Mouse (Mus musculus) ovary, postnatal 10 days (tissue): ENCODE results near the gene Mesp1.

Experiments used
- DNase-seq: peaks from one replicate; pipeline ENCODE4 v3.0.0; 2022; ENCODE audit warnings: low spot score

Gene Mesp1

DNA sequence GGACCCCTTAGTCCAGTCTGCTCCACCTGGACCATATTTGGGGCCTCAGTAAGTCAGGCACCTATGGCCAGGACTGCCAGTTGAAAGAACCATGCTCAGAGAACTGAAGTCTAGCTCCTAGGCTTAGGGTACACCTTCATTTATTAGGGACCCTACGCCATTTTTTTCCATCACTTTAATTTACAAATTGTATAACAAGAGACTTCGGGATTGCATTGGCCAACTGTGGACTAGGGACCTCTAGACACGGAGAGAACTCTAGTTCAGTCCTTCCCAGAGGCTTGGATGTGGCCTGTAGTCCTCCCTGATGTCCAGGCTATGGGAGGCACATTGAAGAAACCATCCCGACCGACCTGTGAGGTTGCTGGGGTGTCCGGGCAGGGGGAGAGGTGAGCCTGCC, at the start of gene Mesp1:
Mesp1 (minus strand) TSS at position 101 of the 400 bp plus-strand sequence.
- no peak for DNase-seq

DNA sequence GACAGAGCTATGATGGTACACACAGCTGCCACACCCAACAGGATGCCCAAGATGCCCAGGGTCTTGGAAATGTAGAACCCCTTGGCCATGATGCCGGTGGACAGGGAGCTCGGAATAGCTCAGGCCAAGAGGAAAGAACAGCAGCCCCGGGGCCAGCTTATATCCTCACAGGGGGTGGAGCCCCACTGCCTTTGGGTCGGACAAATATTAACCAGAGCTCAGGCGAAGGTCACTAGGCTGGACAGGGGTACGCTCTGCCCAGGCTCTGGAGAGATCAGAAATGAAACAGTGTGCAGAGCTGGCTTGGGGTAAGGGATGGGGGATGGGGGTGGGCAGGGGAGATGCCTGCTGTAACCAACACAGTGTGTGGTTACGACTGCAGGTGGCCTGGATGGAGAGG, 48.6 kb upstream of the Mesp1 start:
- DNase-seq: no peak

DNA sequence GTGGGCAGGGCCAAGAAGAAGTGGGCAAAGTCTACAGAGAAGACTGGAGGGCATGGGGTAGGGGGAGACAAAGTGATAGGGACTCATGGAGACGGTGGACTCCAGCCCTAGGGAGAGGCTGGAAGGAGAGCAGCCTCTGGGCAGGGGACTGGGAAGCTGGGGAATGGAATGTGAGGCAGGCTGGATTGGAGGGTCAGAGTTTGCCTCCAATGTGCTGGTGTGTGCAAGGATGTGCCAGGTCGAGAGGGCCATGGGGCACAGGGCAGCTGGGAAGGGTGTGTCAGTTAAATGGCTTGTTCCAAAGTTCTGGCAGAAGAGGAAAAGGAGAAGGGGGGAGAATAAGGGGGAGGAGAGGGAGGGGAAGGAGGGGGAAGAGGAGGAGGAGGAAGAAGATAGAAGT, 43.7 kb upstream of the Mesp1 start:
- DNase-seq: no peak

DNA sequence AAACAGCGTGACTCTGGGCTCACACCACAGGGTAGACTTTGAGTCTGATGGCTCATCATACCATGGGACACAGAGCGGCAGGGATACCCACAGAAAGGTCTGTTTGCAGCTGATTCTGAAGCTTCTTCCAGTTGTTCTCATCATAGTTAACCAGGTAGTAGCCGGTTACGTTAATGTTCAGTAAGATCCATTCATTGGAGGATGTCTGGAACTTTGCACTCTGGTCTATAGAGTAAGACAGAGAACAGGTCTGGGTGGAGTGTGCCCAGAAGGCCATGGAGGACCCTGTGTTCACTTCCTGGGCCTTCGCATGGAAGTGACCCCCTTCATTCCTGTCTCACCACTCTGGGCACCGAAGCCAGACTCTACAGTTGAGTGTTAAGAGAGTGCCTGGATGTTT, 41.6 kb upstream of the Mesp1 start:
- DNase-seq: no peak

DNA sequence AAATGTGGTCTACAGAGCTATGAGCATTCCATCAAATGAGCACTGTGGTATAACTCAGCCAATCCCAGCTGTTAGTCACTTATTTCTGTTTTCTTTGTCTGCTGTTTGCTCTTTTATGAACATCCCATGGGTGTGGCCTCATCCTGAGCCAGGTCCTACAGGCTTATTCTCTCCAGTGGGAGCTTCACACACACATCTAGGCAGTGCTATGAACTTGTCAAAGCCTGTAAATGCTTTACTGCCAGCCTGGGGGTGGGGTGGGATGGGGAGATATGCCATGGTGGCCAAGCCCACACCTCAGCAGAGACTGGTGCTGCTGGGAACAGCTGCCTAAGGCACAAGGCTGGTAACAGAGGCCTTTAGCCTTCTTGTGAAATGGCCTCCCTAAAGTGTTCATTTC, 39.4 kb upstream of the Mesp1 start:
- DNase-seq: no peak

DNA sequence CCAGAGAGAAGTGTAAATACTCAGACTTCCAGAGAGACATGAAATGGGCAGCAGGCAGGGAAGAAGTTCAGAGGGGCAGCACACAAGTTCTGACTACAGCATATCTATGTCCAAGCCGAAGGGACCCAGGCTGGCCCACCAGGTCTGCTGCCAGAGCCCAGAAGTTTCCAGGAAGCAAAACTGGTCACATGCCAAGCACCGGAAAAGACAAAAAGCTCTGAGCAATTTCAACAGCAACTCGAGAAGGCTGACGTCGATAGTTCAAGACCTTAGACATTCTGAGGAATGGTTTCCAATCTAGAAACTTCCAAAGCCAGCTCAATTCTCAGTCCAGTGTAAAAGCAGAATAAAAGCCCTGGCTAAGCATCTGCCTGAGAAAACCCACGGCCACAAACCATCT, 38.0 kb upstream of the Mesp1 start:
- no peak for DNase-seq

DNA sequence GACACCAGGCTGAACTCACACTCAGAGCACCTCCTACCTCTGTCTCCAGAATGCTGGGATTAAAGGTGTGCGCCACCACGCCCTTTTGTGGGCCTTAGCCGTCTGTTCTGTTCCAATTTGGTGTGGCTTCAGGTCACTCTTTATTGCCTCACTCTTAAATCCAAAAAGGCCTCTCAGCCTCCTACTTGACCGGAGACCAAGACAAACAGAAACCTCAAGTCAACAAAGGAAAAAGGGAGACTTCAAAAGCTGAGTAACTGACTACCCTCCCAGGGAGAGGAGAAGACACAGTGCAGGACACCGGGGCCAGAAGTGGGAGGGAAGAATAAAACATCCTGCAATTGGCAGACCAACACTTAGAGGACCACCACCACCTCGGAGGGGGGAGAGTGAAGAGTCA, 37.6 kb upstream of the Mesp1 start:
- DNase-seq: no peak

DNA sequence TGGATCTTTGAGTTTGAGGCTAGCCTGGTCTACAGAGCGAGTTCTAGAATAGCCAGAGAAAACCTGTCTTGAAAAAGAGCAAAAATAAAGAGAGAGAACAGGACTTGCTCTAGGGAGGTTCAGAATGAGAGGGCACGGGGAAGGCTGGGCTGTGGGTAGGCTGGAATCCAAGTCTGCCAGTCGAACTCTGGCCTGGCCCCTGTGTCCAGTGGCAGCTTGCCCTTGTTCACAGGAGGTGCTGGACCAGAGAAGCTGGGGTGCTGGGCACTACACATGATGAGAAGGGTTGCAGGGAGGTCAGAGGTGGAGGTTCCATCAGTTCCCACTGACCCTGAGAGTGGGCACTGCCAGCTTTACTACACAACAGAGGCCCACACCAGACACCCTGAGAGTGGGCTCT, 34.8 kb upstream of the Mesp1 start:
- DNase-seq: no peak

DNA sequence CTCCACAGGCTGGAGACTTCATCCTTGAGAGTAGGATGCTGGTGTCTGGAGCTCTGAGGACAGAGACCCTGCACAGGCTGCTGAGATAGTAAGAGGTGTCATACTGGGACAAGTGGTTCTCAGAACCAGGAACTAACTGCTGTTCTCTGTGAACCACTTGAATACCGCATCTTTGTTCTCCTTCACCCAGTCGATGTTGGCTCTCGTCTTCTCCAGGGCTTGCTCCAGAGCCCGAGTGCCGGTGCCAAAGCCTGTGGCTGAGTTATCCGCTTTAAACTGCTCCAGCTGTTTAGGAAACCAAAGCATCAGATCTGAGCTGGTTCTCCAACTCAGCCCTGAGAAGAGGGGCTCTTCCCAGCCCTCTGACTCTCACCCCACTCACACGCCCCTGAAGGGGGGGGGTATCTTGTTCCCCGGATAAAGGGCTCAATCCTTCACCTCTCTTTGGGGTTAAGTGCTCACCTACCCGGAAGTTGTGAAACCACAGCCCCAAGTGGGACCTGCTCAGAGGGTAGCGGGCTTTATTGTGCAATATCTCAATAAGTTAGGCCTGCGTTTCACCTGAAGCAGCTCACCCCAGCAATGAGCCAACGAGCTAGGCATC, 28.6 kb upstream of the Mesp1 start:
- DNase-seq: no peak

DNA sequence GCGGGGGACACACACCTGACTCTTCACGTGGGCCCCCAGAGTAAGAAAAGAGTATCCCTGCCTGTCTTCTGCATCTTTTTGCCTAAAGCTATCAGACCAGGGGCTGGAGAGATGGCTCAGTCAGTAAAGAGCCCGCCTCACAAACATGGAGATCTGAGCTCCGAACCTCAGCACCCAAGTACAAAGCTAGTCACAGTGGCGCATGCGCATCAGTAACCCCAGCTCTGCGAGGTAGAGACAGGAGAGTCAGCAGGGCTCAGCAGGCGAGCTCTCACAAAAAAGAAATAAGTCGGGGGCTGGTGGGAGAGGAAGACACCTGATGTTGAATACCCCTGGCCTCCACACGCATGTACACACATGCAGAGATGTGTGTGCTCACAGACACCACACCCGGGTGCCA, 26.4 kb upstream of the Mesp1 start:
- DNase-seq: no peak

DNA sequence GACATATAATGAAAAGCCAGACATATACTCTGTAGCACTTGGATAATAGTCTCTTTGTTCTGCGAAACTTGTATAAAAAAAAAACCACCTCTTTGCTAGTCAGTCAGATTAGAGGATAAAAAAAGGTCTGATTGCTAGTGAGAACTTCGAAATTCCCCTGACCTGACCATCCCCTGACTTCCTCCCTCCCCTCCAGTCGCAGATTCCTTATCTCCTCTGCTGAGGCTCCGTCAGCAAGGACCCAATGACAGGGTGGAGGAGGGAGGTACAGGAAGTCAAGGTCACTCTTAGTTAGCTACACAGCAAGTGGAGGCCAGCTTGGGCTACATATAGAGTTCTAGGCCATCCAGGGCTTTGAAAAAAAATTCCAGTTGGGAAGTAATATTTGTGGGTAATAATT, 25.9 kb upstream of the Mesp1 start:
- no peak for DNase-seq

DNA sequence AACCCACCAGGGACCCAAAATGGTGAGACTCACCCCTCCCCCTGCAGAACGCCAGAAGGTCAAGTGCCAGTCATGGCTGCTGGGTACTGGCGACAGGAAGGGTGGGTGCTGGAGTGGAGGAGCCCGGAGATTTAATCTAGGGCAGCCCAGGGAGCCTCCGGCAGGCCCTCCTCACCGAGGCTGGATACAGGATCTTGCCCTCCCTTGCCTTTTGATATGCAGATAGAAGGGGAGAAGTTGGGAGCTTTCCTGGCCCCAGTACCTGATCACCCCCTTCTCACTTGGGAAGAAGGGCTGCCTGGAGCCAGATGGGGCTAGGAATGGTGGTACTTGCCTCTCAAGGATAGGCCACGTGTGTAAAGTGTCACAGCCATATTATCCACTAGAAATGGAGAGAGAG, 24.7 kb upstream of the Mesp1 start:
- no peak for DNase-seq

DNA sequence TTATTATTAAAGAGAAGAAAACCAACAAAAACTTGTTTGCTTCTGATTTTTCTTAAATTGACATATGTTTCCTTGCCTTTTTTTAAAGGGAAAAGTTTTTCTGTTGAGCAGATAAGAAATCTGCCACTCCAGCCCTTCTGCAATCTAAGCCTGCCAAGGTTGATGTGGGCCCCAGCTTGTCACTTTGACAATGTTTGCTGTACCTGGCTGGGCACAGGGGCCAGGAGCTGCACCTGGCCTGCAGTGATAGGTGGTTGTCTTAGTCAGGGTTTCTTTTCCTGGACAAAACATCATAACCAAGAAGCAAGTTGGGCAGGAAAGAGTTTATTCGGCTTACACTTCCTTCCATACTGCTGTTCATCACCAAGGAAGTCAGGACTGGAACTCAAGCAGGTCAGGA, 19.8 kb upstream of the Mesp1 start:
- no peak for DNase-seq

DNA sequence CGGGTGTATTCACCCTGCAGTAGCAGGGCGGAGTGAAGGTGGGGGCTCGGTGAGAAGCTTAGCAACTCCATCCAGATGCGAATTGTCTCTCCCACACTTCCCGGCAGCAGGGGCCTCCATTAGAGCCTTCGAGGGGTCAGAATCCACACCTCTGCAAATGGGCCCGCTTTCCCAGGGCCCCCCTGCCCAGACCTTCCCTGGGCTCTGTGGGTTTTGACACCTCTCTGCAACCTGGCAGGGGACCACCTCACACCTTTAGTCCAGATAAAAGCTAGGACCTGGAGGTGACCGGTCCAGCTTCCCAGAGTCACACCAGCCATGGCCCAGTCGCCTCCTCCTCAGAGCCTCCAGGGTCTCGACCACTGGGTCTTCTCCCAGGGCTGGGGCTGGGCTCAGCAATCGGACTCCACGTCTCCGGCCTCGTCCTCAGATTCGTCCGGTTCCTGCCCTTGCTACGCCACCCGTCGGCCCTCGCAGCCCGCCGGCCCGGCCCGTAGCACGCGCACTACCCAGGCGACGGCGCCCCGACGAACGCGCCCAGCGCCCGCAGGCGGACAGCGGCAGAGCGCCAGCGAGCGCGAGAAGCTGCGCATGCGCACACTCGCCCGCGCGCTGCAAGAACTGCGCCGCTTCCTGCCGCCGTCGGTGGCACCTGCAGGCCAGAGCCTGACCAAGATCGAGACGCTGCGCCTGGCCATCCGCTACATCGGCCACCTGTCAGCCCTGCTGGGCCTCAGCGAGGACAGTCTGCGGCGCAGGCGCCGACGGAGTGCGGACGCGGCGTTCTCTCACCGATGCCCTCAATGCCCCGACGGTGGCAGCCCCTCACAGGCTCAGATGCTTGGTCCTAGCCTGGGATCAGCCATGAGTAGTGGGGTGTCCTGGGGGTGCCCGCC, 17.3 kb upstream of the Mesp1 start, which contains the start of gene Mesp2:
Mesp2 (plus strand) TSS at position 117 of the 896 bp plus-strand sequence.
- peak; percentile 56 for DNase-seq

DNA sequence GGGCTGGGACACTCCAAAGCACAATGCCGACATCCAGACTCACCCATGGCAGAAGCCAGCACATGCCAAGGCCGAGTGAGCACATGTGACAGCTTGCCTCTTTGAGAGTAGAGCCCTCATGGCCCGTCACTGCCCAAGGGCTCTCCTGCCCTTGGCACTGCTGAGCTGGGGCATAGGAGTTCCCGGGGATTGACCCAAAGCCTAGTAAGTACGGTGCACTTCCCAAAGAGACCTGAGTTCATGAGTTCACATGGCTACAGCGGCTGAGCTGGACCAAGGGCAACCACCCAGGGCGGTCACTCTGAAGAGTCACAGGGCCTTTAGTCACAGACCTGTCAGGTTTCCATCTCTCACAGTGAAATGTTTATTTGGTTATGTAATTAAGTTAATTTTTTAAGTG, 15.0 kb upstream of the Mesp1 start:
- DNase-seq: no peak

DNA sequence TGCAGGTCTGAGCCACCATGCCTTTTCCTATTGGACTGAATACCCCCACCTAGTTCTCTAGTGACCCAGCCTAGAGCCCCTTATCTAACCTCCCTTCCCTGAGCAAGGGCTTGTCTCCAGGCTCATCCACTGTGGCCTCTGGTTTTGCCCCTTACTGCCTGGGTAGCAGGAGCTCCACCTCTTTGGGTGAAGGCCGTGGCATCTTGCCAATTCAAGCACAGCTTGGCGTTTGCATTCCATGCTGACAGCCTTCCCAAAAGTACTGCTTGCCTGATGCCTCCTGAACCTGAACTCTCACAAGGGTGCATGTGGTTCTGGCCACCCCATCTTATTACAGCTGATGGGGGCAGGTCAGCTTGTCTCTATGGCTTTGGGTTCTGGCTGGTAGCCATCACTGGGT, 10.3 kb upstream of the Mesp1 start:
- no peak for DNase-seq

DNA sequence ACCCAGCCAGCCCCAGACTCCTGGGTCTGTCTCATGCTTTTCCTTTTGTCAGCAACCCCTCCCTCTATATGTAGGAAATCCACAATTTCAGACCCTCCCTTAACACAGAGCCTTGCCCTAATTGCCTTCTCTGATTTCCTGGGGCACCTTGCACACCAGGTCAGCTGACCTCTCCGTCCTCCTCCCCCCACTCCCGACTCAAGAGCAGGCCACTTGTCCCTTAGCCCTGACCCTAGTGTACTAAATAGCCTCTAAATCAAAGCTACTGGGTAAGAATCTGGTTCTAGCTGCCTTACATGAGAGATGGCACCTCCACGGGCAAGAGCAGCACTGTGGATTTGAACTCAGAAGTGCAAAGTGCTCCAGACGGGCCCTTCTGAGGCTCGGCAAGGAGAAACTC, 8.4 kb upstream of the Mesp1 start:
- DNase-seq: no peak

DNA sequence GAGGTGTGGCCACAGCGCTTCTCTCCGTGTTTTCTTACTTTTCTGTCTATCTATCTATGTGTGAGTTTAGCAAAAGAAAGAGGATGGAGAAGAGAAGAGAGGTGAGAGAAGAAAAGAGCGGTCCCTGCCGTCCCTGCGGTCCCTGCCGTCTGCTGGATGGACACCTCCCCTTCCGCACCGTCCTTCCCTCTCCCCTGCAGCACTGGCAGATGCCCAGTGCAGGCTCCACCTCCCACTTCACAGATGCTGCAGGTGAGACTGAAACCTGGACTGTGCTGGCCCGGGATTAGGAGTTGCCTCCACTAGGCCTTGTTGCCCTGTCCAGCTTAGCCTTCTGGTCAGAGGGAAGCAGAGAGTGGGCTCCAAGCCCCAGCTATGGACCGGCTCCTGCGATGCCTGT, 7.8 kb upstream of the Mesp1 start:
- DNase-seq: no peak

DNA sequence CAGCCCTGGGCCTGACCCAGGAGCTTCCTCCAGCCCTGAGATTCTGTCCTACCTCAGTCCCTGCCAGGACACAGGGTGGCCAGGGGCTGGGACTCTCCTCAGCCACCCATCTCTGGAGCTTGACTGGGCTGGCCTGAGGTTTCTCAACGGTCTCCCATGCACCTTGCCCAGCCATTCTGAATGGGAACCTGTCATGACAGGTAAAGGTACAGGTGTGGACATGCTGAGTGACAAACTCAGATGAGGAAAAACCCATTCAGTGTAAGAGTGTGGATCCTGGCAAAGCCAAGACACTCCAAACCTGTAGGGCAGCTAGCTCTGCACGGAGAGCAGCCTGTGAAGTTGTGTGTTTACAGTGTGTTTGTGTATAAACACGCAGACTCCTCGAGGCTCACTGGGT, 6.7 kb upstream of the Mesp1 start:
- no peak for DNase-seq

DNA sequence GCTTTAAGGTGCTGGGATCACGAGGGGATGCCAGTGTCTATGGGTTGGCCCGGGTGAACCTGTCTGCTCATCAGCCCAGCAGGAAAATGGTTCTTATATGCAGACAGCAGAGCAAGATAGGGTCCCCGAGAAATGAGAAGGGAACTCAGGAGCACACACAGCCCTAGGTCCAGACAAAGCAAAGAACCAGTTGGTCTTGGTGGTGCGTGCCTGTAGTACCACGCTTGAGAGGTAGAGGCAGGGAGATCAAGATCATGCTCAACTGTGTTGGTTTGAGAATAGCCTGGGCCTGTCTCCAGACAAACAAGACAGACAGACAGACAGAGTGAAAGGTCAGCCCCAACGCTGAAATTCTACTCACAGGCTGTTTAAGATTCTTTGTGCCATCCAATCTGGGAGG, 5.9 kb upstream of the Mesp1 start:
- no peak for DNase-seq

DNA sequence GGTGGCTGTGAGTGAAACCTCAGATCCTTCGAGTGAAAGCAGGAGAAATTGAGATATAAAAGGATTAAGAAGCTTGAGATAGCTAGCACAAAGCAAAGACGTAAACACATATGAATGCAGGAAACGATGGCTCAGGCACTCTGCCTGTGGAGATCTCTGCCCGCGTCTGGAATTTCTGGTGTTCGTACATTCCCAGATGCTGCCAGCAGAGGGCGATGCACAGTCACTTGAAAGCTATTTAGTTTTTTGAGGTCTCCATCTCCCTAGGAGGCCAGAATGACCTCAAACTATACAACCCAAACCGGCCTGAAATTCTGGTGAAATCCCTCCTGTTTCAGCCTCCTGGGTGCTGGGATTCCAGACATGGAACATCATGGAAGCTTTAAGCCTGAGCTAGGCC, 5.5 kb upstream of the Mesp1 start:
- DNase-seq: peak; percentile 77

DNA sequence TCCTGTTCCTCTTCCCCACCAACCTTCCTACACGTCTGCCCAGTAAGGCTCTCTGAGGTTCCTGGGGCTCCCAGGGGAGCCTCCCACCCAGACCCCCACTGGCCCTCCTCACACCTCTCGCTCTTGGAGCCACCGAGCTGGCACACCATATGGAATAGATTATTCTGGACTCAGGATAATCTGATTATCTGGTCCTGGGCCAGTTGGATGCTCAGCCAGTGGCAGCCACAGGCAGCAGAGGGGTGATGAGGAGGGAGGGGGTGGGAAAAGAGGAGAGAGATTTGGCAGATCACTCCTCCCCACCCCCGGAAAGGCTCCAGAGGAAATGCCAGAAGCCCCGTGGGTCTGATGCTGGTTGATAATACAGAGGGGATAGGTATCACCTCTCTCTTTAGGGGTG, 5.0 kb upstream of the Mesp1 start:
- no peak for DNase-seq

DNA sequence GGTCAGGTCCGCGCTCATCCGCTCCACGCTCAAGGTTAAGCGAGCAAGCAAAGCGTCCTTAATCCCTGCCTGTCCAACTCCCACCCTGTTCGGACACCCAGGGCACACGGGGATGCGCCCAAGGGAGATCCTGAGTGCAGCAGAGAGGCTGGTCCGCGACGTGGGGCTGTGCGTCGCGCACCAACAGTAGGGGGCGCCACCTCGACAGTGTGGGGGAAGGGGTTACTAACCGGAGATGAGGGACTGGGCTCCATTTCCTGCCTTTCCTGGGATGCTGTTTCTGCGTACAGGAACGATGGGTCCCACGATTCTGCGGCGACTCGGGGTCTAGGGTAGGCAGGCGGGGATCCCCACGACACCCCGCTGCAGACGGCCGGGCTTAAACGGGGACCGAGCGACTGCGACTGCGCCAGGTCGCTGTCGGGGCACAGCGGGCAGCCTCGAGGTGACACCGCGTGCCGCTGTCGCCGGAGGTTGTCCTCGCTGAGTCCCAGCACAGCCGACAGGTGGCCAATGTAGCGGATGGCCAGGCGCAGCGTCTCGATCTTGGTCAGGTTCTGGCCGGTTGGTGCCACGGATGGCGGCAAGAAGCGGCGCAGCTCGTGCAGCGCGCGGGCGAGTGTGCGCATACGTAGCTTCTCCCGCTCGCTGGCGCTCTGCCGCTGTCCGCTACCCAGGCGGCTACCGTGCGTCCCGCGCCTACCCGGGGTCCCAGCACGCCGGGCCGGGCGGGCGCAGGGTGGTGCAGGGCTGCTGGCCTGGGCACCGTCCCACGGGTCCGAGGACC, 760 bp downstream of the Mesp1 start:
- no peak for DNase-seq
